Mouse (Mus musculus) testis, adult 2 months (tissue): ENCODE results near the gene Cdx4.

Source experiments
- CTCF ChIP-seq: fragments of 200-500 bp; IDR thresholded peaks from 2 replicates; pipeline ENCODE4 v1.5.1; 2012; ENCODE audit warnings: low read depth, mild to moderate bottlenecking, inconsistent platforms, low read length, moderate library complexity; ENCODE audit not compliant: control insufficient read depth, insufficient read depth, insufficient replicate concordance
- POLR2A ChIP-seq: fragments of 200-500 bp; IDR thresholded peaks from 2 replicates; pipeline ENCODE4 v1.6.1; 2012; ENCODE audit warnings: low read depth, mild to moderate bottlenecking, inconsistent platforms, low read length, moderate library complexity; ENCODE audit not compliant: control insufficient read depth

DNA sequence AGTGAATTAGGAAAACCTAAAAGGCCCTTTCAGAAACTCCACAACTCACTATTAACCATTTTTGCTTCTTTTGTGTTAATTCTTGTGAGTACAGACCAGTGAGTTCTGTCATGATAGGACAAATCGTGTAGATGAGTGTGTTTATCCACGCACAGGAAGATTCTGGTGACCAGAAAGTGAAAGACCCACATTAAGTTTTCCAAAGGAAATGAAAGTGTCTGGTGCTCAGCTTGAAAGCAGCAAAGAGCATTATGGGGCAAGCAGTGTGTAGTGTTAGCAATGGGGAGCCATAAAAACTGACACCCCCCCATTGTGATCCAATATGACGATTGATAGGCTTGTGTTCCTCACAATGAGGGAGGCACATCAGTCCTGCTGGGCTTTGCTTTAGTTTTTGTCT is 47.5 kb downstream of the Cdx4 start:
- TF ChIP-seq CTCF (no peak), POLR2A (no peak)
